Mouse (Mus musculus): ENCODE measurements around the gene Tdgf1. TPM values are rescaled to one million over a fixed set of nuclear protein-coding genes. Genes with fewer than 3 reads are reported as not detected.

The Tdgf1 gene
- total and polyA plus RNA-seq, 3 experiments = not detected

- no peak for TF ChIP-seq NRF1 (IDR thresholded peaks at IDR 0.05; ENCODE audit: insufficient read depth, low read depth, low read length, poor library complexity, severe bottlenecking)
- TF ChIP-seq MAFK (IDR thresholded peaks at IDR 0.05; ENCODE audit: borderline replicate concordance, low read depth, low read length) = no peak
- no peak for TF ChIP-seq MAX (IDR thresholded peaks at IDR 0.05; ENCODE audit: low read length)
- TF ChIP-seq GABPA (IDR thresholded peaks at IDR 0.05; ENCODE audit: low read depth, low read length) = no peak
- TF ChIP-seq MEF2A (IDR thresholded peaks at IDR 0.05; ENCODE audit: extremely low read depth, insufficient replicate concordance, low read depth, low read length, poor library complexity, severe bottlenecking) = no peak
- no peak for TF ChIP-seq UBTF (IDR thresholded peaks at IDR 0.05; ENCODE audit: borderline replicate concordance, insufficient read depth, low read depth, low read length)
- TF ChIP-seq POLR2AphosphoS2 (IDR thresholded peaks at IDR 0.05; ENCODE audit: low read length) = no peak
- TF ChIP-seq RAD21 (IDR thresholded peaks at IDR 0.05; ENCODE audit: low read depth, low read length) = no peak
- TF ChIP-seq CHD2 (IDR thresholded peaks at IDR 0.05; ENCODE audit: low read length) = no peak
- TF ChIP-seq CHD1 (IDR thresholded peaks at IDR 0.05; ENCODE audit: low read depth, low read length) = no peak
- no peak for TF ChIP-seq POLR2AphosphoS5 (IDR thresholded peaks at IDR 0.05; ENCODE audit: borderline replicate concordance, low read depth, low read length)
- no peak for TF ChIP-seq TAL1 (IDR thresholded peaks at IDR 0.05; ENCODE audit: low read length)
- no peak for TF ChIP-seq USF2 (IDR thresholded peaks at IDR 0.05; ENCODE audit: borderline replicate concordance in 1 of 2, insufficient read depth in 1 of 2, low read depth in 1 of 2, low read length in 2 of 2)
- TF ChIP-seq MYC (IDR thresholded peaks at IDR 0.05; ENCODE audit: low read depth, low read length) = no peak
- TF ChIP-seq CTCF (IDR thresholded peaks at IDR 0.05 in 2 of 3, conservative IDR thresholded peaks at IDR 0.05 in 1 of 3; ENCODE audit: control insufficient read depth in 1 of 3, insufficient read depth in 1 of 3, low read depth in 2 of 3, low read length in 3 of 3, poor library complexity in 1 of 3, severe bottlenecking in 1 of 3) = no peak
- no peak for TF ChIP-seq ZMIZ1 (IDR thresholded peaks at IDR 0.05; ENCODE audit: low read depth, low read length)
- TF ChIP-seq TCF12 (IDR thresholded peaks at IDR 0.05; ENCODE audit: low read depth, low read length) = no peak
- H3K4me3 ChIP-seq (ENCODE audit: control insufficient read depth in 1 of 2, insufficient read depth in 1 of 2, low read depth in 2 of 2, low read length in 2 of 2) = no peak overlapping the region
- no peaks in the 10 kb centered on the region for H3K4me1 ChIP-seq (ENCODE audit: control insufficient read depth in 1 of 2, insufficient read depth in 2 of 2, low read length in 2 of 2)
- DNase-seq (ENCODE audit: low read depth, low spot score) = no peak
- H3K79me2 ChIP-seq (ENCODE audit: control insufficient read depth, insufficient read depth, low read length, poor library complexity) = no peaks in the 10 kb centered on the region
- H3K9ac ChIP-seq (ENCODE audit: control insufficient read depth, low read depth, low read length, poor library complexity, severe bottlenecking) = no peak overlapping the region
- H3K36me3 ChIP-seq (ENCODE audit: control insufficient read depth in 1 of 2, insufficient read depth in 2 of 2, low read length in 2 of 2) = no peaks in the 10 kb centered on the region
- no peaks in the 10 kb centered on the region for H3K9me3 ChIP-seq (replicated peaks; ENCODE audit: insufficient read depth, low read length)
- H3K27me3 ChIP-seq (ENCODE audit: control insufficient read depth in 1 of 2, insufficient read depth in 2 of 2, low read length in 2 of 2) = no peaks in the 10 kb centered on the region
- H3K27ac ChIP-seq (ENCODE audit: control insufficient read depth, low read depth, low read length) = no peak overlapping the region
These were observed 30.5 kb downstream of the Tdgf1 start for GRCm38 (mm10) chr9:110915466-110915865.

DNA sequence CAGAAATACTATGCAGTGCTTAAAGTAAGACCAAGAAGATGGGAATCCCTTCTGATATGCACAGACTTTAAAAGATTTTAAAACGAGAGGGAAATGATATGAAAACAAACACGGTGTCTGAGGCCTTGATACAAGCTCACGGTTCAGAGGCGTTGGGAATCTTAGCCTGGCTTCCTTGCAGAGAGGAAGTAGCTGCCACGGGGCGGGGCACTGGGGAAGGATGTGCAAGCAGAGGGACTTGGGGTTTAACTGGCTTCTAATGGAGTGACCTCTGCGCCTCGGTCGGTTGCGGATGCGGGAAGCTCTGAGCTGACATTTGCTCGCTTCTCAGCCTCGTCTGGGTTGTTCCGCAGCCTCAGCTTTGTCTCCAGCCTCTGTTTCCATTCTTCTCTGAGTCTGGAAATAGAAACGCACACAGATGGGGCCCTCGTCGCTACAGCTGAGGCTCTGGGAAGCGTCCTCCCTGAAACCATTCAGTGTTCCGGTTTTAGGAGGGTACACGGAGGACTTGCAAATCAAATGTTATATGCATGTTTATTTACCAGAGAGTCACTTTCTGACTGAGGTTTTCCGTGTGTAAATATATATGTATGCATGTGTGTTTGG is 31.2 kb downstream of the Tdgf1 start:
- TF ChIP-seq POLR2AphosphoS2 (IDR thresholded peaks at IDR 0.05; ENCODE audit: low read length) = no peak
- TF ChIP-seq RAD21 (IDR thresholded peaks at IDR 0.05; ENCODE audit: low read depth, low read length) = no peak
- no peak for TF ChIP-seq NRF1 (IDR thresholded peaks at IDR 0.05; ENCODE audit: insufficient read depth, low read depth, low read length, poor library complexity, severe bottlenecking)
- no peak for TF ChIP-seq MXI1 (IDR thresholded peaks at IDR 0.05; ENCODE audit: low read depth, low read length)
- no peak for TF ChIP-seq ZNF384 (IDR thresholded peaks at IDR 0.05; ENCODE audit: low read depth, low read length)
- no peak for TF ChIP-seq MAZ (IDR thresholded peaks at IDR 0.05; ENCODE audit: low read depth, low read length)
- no peak for TF ChIP-seq UBTF (IDR thresholded peaks at IDR 0.05; ENCODE audit: borderline replicate concordance, insufficient read depth, low read depth, low read length)
- no peak for TF ChIP-seq TAL1 (IDR thresholded peaks at IDR 0.05; ENCODE audit: low read length)
- TF ChIP-seq SIN3A (IDR thresholded peaks at IDR 0.05; ENCODE audit: low read length) = no peak
- no peak for TF ChIP-seq HCFC1 (IDR thresholded peaks at IDR 0.05; ENCODE audit: low read depth, low read length)
- no peak for TF ChIP-seq TBP (IDR thresholded peaks at IDR 0.05; ENCODE audit: low read depth, low read length)
- no peak for TF ChIP-seq CTCF (IDR thresholded peaks at IDR 0.05 in 2 of 3, conservative IDR thresholded peaks at IDR 0.05 in 1 of 3; ENCODE audit: control insufficient read depth in 1 of 3, insufficient read depth in 1 of 3, low read depth in 2 of 3, low read length in 3 of 3, poor library complexity in 1 of 3, severe bottlenecking in 1 of 3)
- TF ChIP-seq POLR2AphosphoS5 (IDR thresholded peaks at IDR 0.05; ENCODE audit: borderline replicate concordance, low read depth, low read length) = no peak
- TF ChIP-seq GABPA (IDR thresholded peaks at IDR 0.05; ENCODE audit: low read depth, low read length) = no peak
- no peak for TF ChIP-seq MAX (IDR thresholded peaks at IDR 0.05; ENCODE audit: low read length)
- no peak for TF ChIP-seq NELFE (IDR thresholded peaks at IDR 0.05; ENCODE audit: low read depth, low read length)
- TF ChIP-seq ZC3H11A (IDR thresholded peaks at IDR 0.05; ENCODE audit: low read depth, low read length) = no peak
- DNase-seq (ENCODE audit: low read depth, low spot score) = no peak
- Histone ChIP-seq H3K4me3 (ENCODE audit: control insufficient read depth in 1 of 2, insufficient read depth in 1 of 2, low read depth in 2 of 2, low read length in 2 of 2) (no peak overlapping the region), H3K36me3 (ENCODE audit: control insufficient read depth in 1 of 2, insufficient read depth in 2 of 2, low read length in 2 of 2) (no peaks in the 10 kb centered on the region), H3K79me2 (ENCODE audit: control insufficient read depth, insufficient read depth, low read length, poor library complexity) (no peaks in the 10 kb centered on the region), H3K9ac (ENCODE audit: control insufficient read depth, low read depth, low read length, poor library complexity, severe bottlenecking) (no peak overlapping the region), H3K9me3 (replicated peaks; ENCODE audit: insufficient read depth, low read length) (no peaks in the 10 kb centered on the region), H3K4me1 (ENCODE audit: control insufficient read depth in 1 of 2, insufficient read depth in 2 of 2, low read length in 2 of 2) (no peaks in the 10 kb centered on the region), H3K27ac (ENCODE audit: control insufficient read depth, low read depth, low read length) (no peak overlapping the region), H3K27me3 (ENCODE audit: control insufficient read depth in 1 of 2, insufficient read depth in 2 of 2, low read length in 2 of 2) (no peaks in the 10 kb centered on the region)

Measured in MEL (cell line).